Mouse (Mus musculus): Measurements from ENCODE around the gene Cfap46. TPM values are rescaled to one million over a fixed set of nuclear protein-coding genes. Genes with fewer than 3 reads are reported as not detected.
"Not testable (repeated sequence)": the region's sequence is repeated elsewhere in the genome, so short reads cannot be mapped to it uniquely, and the experiment has no call there.

Cfap46 gene
- polyA plus RNA-seq, 1 experiment from 2014 or later, result 0.78 TPM

DNA sequence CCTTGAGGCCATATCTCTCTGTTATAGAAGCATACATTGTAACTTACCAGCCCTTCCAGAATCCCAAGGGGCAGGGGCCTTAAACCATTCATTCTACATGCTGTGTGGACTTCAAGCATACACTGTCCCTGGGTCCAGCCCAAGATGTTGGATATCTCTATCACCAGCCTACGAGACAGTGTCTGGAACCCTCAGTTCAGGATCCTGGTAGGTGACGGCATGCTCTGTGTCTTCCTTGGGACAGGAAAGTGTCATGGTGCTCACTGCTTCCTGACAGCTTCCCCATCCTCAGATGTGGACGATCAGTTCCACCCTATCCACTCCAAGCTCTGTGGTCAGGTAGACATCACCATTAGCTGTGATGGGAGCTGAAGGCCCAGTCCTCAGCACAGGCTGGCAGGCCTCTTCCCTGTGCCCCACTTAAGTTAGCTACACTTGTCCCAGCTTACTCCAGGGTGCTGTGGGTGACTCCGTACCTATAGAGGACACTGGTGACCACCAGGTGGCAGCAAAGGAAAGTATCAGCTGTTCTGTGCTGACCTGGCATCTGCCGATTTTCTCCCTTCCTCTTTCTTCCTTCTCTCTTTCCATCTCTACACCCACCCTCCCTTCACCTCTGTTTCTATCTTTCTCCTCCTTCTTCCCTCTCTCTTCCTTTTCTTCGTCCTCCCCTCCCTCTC lies 19.7 kb upstream of the Cfap46 start:
- WGBS, result 32% methylated on average over 6 of the region's 6 CpGs
- no peaks in the 10 kb centered on the region for H3K36me3 ChIP-seq

DNA sequence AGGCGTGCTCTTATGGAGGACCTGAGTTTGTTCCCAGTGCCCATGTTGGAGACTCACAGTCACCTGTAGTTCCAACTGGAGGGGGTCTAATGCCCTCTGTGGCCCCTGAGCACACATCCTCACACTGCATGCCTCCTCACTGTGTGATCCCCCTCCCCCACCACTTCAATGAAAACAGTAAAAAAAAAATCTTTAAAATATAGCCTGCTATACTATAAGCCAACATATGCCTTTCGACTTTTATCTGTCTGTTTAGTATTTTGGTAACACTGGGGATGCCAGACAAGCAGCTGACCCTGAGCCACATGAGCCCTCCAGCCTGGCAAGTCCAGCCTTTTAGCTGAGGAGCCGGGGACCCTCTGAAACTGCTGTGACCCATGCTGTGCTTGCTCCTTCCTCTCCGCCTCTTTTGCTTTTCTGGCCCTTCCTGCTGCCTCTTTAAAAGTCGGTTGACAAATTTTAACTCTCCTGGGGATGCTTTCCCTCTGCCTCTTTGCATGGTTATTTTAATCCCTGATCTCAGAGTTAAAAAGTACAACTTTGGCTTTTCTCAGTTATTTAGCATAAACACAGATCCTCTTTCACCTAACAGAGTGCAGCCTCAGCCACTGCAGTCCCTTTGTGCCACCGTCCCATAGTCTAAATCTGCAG lies 18.2 kb upstream of the Cfap46 start:
- Histone ChIP-seq H3K9me3 (no peaks in the 10 kb centered on the region), H3K4me3 (no peak overlapping the region), H3K36me3 (no peaks in the 10 kb centered on the region), H3K27me3 (0 out of 2 replicates have a peak, but pooled peaks cover 8% of the 10 kb centered on the region), H3K9ac (replicated peaks) (no peak overlapping the region), H3K27ac (replicated peaks) (no peak overlapping the region), H3K4me2 (replicated peaks) (no peak overlapping the region), H3K4me1 (no peaks in the 10 kb centered on the region)
- no peak for ATAC-seq (ENCODE audit: low FRiP score, low read depth)
- WGBS, result 36% methylated on average over 6 of the region's 6 CpGs

More for the DNA sequence above, 19.7 kb upstream of the Cfap46 start:
- Histone ChIP-seq H3K9ac (replicated peaks) (no peak overlapping the region), H3K9me3 (no peaks in the 10 kb centered on the region), H3K27ac (replicated peaks) (no peak overlapping the region), H3K4me1 (no peaks in the 10 kb centered on the region), H3K4me2 (replicated peaks) (no peak overlapping the region), H3K4me3 (no peak overlapping the region), H3K27me3 (peaks cover 8% of the 10 kb centered on the region; the same call in 1 of the 2 replicates)
- peak; percentile 78 for ATAC-seq (ENCODE audit: low FRiP score, low read depth)

DNA sequence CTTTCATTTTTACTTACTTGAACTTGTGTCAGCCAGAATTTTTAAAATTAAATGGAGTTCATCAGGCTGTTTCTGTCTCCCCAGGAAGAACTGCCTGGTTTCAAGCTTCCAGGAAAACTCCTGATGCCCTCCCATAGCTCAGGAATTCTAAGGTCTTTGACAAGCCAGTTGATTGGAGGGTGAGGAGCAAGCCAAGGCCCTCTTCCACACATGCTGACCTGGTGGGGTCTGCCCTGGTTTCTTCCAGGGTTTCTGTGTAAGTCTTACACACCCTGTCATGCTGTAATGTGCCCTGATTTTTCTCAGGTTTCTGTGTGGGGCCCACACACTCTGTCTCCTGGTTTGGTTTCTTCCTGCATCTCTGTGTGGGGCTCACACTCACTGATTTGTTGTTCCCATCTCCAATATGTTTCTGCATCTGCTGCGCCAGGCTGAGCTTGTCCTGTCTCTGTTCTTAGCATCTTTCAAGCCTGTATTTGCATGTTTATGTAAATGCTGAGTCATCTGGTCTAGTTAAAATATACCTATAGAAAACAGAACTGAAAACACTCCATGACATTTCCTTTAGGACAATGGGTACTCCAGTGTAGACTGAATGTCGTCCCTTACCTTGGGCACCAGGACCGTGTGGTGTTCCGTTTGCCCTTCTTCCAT lies 9.2 kb upstream of the Cfap46 start:
- Histone ChIP-seq H3K9ac (replicated peaks) (no peak overlapping the region), H3K4me1 (no peaks in the 10 kb centered on the region), H3K9me3 (no peaks in the 10 kb centered on the region), H3K4me3 (no peak overlapping the region), H3K27ac (replicated peaks) (no peak overlapping the region), H3K36me3 (no peaks in the 10 kb centered on the region), H3K27me3 (peaks cover 7% of the 10 kb centered on the region; the same call in 1 of the 2 replicates), H3K4me2 (replicated peaks) (no peak overlapping the region)
- ATAC-seq (ENCODE audit: low FRiP score, low read depth), result no peak
- WGBS, result 90% methylated on average over 4 of the region's 4 CpGs

DNA sequence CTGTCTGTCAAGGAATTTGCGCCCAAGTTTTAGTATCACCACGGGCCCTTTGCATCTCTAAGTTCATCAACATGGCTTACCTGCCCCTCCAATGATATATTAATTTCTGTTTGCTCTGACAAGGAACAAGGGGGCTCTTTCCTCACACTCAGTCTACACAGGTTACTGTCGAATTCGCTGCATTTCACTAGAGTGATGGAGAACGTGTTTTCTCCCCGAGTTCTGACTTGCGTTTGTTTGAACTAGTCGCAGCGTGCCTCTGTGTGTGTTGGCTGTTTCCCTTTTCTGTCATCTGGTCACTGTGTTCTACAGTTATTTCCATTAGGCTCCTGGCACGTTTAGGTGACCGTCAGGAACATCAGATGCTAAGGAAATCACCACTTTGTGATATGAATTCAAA lies 8.6 kb upstream of the Cfap46 start:
- Histone ChIP-seq H3K27me3 (peaks cover 7% of the 10 kb centered on the region; the same call in 1 of the 2 replicates), H3K9me3 (no peaks in the 10 kb centered on the region), H3K9ac (replicated peaks) (no peak overlapping the region), H3K27ac (replicated peaks) (no peak overlapping the region), H3K4me1 (no peaks in the 10 kb centered on the region), H3K36me3 (no peaks in the 10 kb centered on the region), H3K4me2 (replicated peaks) (no peak overlapping the region), H3K4me3 (no peak overlapping the region)
- 85% methylated on average over 11 of the region's 11 CpGs for whole genome bisulfite sequencing
- no peak for ATAC-seq (ENCODE audit: low FRiP score, low read depth)

DNA sequence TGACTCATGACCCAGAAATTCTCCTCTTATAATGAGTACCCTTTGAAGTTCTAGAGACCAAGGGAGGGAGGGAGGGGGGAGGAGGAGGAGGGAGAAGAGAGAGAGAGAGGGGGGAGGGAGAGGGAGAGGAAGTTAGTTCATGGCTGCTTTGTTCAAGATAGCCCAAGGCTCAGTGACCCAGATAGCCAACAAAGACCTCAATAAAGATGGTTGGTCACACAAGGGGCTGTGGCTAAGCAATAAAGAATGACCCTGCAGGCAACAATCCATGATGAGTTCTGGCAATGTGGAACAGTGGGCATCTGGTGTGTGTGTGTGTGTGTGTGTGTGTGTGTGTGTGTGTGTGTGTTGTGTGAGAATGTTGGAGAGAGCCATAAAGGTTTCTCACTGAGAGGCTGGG lies 1.7 kb upstream of the Cfap46 start:
- H3K4me2 ChIP-seq (replicated peaks), result no peak overlapping the region
- H3K4me3 ChIP-seq, result no peak overlapping the region
- ATAC-seq (ENCODE audit: low FRiP score, low read depth), result no peak
- H3K9ac ChIP-seq (replicated peaks), result no peak overlapping the region
- H3K27ac ChIP-seq (replicated peaks), result no peak overlapping the region
- H3K27me3 ChIP-seq, result peaks cover 27% of the 10 kb centered on the region
- H3K9me3 ChIP-seq, result no peaks in the 10 kb centered on the region
- H3K36me3 ChIP-seq, result no peaks in the 10 kb centered on the region
- H3K4me1 ChIP-seq, result peaks cover 10% of the 10 kb centered on the region

DNA sequence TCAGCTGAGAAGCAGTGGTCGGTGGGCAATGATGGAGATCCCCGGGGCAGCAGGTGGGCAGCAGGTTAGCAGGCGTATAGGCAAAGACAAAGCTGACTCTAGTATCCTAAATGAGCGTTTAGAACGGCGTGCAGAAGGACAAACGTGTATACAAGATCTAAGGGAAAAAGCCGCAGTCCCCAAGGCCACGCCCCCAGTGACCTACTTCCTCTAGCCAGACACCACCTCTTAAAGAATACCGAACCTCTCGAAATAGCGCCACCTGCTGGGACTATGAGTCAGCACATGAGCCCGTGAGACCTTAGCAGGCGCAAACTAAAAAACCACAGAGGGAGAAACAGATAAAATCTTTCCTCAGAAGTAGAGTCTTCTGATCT lies 924 bp upstream of the Cfap46 start:
- Histone ChIP-seq H3K27me3 (peaks cover 29% of the 10 kb centered on the region), H3K36me3 (no peaks in the 10 kb centered on the region), H3K4me2 (replicated peaks) (peak overlapping the region; percentile 99), H3K4me1 (peaks cover 10% of the 10 kb centered on the region), H3K9ac (replicated peaks) (peak overlapping the region; percentile 47), H3K9me3 (no peaks in the 10 kb centered on the region), H3K4me3 (peak overlapping the region; percentile 63), H3K27ac (replicated peaks) (0 out of 2 replicates have a peak overlapping the region, but pooled peaks have one; percentile 1)
- peak; percentile 78 for ATAC-seq (ENCODE audit: low FRiP score, low read depth)
- WGBS, result under 1% methylated on average over 14 of the region's 14 CpGs

DNA sequence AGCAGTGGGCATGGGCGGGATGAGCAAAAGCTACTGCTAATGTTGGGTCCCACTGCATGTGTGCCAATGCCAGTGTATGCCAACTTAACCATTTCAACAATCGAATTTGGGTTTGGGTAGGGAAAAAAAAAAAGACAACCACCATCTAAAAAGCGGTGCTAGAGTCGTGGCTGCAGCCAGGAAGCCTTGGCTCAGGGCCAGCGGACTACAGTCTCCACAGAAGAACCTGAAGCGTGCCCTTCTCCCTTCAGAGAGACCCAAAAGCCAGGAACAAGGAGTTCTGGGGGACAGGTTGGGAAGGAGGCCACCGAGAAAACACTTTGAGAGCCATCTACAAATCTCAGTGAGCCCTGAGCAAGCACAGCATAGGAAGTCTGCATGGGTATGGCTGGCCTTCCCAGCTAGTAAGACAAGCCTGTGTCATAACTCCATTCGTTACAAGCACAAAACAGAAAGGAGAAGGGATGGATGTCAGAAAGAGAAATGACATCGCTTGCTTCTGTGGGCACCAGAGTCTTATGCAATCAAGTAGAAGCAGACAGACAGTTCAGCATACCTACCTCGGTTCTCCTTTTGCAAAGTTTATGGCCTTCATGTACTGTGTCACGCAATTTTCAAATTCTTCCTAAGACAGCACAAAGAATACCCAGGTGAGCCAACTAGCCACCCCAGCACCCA lies 1.6 kb downstream of the Cfap46 start:
- H3K27me3 ChIP-seq, result peaks cover 29% of the 10 kb centered on the region
- peaks cover 10% of the 10 kb centered on the region for H3K4me1 ChIP-seq
- no peak for ATAC-seq (ENCODE audit: low FRiP score, low read depth)
- H3K27ac ChIP-seq (replicated peaks), result no peak overlapping the region
- no peak overlapping the region for H3K9ac ChIP-seq (replicated peaks)
- no peak overlapping the region for H3K4me2 ChIP-seq (replicated peaks)
- H3K36me3 ChIP-seq, result no peaks in the 10 kb centered on the region
- WGBS, result 80% methylated on average over 11 of the region's 11 CpGs
- no peak overlapping the region for H3K4me3 ChIP-seq
- H3K9me3 ChIP-seq, result no peaks in the 10 kb centered on the region

DNA sequence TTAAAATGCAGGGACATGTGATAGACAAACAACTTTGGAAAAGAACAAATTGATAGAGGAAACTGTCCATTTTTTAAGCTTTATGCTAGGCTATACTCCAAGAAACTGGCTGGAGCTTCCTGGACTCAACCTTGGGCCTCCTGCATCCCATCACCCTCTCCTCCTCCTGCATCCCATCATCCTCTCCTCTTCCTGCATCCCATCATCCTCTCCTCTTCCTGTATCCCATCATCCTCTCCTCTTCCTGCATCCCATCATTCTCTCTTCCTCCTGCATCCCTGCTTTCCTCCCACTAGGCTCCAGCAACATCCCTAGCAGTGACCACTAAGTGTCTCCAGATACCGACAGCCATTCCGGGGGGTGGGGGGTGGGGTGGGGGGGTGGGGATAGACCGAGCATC lies 7.2 kb downstream of the Cfap46 start:
- peaks cover 11% of the 10 kb centered on the region for H3K27me3 ChIP-seq
- H3K4me2 ChIP-seq (replicated peaks), result no peak overlapping the region
- no peak overlapping the region for H3K27ac ChIP-seq (replicated peaks)
- H3K4me1 ChIP-seq, result no peaks in the 10 kb centered on the region
- no peaks in the 10 kb centered on the region for H3K36me3 ChIP-seq
- H3K4me3 ChIP-seq, result no peak overlapping the region
- no peaks in the 10 kb centered on the region for H3K9me3 ChIP-seq
- WGBS, result 87% methylated on average over 3 of the region's 3 CpGs
- ATAC-seq (ENCODE audit: low FRiP score, low read depth), result no peak
- no peak overlapping the region for H3K9ac ChIP-seq (replicated peaks)

DNA sequence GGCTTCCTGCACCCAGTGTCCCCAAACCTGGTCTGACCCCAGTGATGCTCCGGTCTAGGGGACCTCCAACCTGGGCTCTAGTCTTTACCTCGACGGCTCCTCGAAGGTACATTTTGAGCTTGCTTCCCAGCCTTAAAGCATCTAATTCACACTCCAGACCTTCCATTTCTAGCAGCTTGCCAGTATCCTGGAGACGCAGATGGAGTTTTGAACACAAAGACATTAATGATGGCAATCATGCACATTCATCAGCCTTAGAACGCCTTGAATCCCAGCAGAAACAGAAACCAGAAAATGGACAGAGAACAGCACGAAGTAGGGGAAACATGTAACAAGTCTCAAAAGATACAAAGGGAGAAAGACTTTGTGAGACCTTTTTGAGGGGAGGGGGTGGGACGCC lies 16.7 kb downstream of the Cfap46 start:
- WGBS, result 81% methylated on average over 8 of the region's 8 CpGs
- Histone ChIP-seq H3K27ac (replicated peaks) (no peak overlapping the region), H3K9ac (replicated peaks) (no peak overlapping the region), H3K4me2 (replicated peaks) (no peak overlapping the region), H3K4me3 (no peak overlapping the region), H3K9me3 (no peaks in the 10 kb centered on the region), H3K27me3 (peaks cover 3% of the 10 kb centered on the region; the same call in 1 of the 2 replicates), H3K4me1 (no peaks in the 10 kb centered on the region), H3K36me3 (no peaks in the 10 kb centered on the region)
- no peak for ATAC-seq (ENCODE audit: low FRiP score, low read depth)

DNA sequence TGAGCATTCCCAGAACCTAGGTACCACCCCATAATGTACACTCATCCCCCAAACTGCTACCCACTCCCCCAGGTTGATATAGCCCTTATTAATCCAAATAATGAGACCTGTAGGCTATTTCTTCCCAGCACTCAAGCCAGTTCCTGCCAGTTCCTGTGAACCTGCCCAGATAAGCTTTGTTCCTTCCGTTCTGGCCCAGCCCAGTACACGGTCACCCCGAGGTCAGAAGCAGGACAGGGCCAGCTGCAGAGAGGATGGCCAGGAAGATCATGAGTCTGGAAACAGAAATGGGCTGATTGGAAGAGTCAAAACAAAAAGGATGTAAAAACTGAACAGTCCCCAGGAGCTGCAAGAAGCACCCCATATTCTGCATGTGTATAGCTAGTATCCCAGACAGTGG lies 20.3 kb downstream of the Cfap46 start:
- no peak overlapping the region for H3K4me2 ChIP-seq (replicated peaks)
- H3K4me3 ChIP-seq, result no peak overlapping the region
- H3K27ac ChIP-seq (replicated peaks), result no peak overlapping the region
- peaks cover 3% of the 10 kb centered on the region; the same call in 1 of the 2 replicates for H3K27me3 ChIP-seq
- H3K9me3 ChIP-seq, result no peaks in the 10 kb centered on the region
- WGBS, result 75% methylated on average over 3 of the region's 3 CpGs
- ATAC-seq (ENCODE audit: low FRiP score, low read depth), result no peak
- H3K4me1 ChIP-seq, result no peaks in the 10 kb centered on the region
- H3K9ac ChIP-seq (replicated peaks), result no peak overlapping the region
- H3K36me3 ChIP-seq, result no peaks in the 10 kb centered on the region

DNA sequence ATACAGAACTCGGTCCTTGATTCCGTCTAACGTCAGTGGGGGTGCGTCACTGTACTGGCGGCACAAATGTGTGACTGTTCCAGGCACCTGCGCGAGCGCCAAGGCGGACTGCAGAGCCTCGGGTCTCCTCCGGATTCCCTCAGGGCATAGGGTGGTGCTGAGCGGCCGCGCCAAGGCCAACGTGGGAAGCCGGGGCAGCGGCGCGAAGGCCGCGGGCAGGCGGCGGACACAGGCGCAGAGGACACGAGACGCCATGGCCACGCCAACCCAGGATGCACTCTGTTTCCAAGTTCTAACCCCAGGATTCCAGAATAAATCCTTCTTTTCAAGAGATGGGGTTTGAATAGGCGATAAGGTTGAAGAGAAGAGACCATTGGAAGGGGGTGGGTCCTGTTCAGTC lies 23.7 kb downstream of the Cfap46 start:
- H3K4me2 ChIP-seq (replicated peaks); H3K27ac ChIP-seq (replicated peaks); H3K9me3 ChIP-seq; ATAC-seq (ENCODE audit: low FRiP score, low read depth); H3K27me3 ChIP-seq; H3K36me3 ChIP-seq; H3K4me3 ChIP-seq; H3K4me1 ChIP-seq; H3K9ac ChIP-seq (replicated peaks): not testable (repeated sequence)
- WGBS, result 95% methylated on average over 28 of the region's 28 CpGs

DNA sequence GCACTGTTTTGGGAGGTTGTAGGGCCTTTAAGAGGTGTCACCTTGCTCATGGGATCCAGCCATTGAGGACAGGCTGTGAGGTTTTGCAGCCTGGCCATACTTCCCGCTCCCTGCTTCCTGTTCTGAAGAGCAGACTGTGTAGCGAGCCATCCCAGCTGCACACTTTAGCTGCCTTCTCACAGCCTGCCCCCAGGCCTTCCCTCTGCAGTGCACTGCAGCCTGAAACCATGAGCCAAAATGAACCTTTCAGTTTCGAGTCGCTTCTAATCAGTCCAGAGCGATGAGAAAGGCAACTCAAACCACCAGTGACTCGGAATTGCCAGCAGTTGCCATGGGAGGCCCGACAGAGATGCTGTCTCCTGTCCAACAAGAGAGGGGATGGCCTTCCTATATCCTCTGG lies 33.9 kb downstream of the Cfap46 start:
- 87% methylated on average over 7 of the region's 7 CpGs for WGBS
- H3K9me3 ChIP-seq, result no peaks in the 10 kb centered on the region
- no peak overlapping the region for H3K27ac ChIP-seq (replicated peaks)
- no peak overlapping the region for H3K4me3 ChIP-seq
- no peaks in the 10 kb centered on the region for H3K36me3 ChIP-seq
- H3K4me2 ChIP-seq (replicated peaks), result no peak overlapping the region
- peaks cover 20% of the 10 kb centered on the region for H3K27me3 ChIP-seq
- no peak overlapping the region for H3K9ac ChIP-seq (replicated peaks)
- no peaks in the 10 kb centered on the region for H3K4me1 ChIP-seq
- ATAC-seq (ENCODE audit: low FRiP score, low read depth), result no peak
